Mouse (Mus musculus) lung, embryonic 16.5 days (tissue): ENCODE measurements around the gene Ptpru. TPM values are rescaled to one million over a fixed set of nuclear protein-coding genes. Genes with fewer than 3 reads are reported as not detected.

Experiments used
- ATAC-seq: fragments of 200-750 bp; cut with Nextera tagmentation; 2 replicates; pipeline ENCODE4 v1.8.0; 2017; ENCODE audit warnings: low read depth, mild to moderate bottlenecking, moderate library complexity
- H3K27ac ChIP-seq: fragments of 300-500 bp; sonication (generic); 2 replicates; pipeline ENCODE4 v1.5.1; 2014; ENCODE audit warnings: mild to moderate bottlenecking, control low read depth, low read length
- H3K27me3 ChIP-seq: fragments of 300-500 bp; sonication (generic); 2 replicates; pipeline ENCODE4 v1.6.1; 2014; ENCODE audit warnings: low read depth, low read length, mixed read lengths; ENCODE audit not compliant: control insufficient read depth, insufficient read depth
- H3K36me3 ChIP-seq: fragments of 300-500 bp; sonication (generic); 2 replicates; pipeline ENCODE4 v1.6.1; 2014; ENCODE audit warnings: low read length; ENCODE audit not compliant: control insufficient read depth, insufficient read depth
- H3K4me1 ChIP-seq: fragments of 300-500 bp; sonication (generic); replicated peaks from 2 replicates; pipeline ENCODE4 v1.6.1; 2014; ENCODE audit warnings: low read length, mixed read lengths; ENCODE audit not compliant: control insufficient read depth, insufficient read depth
- H3K4me2 ChIP-seq: fragments of 300-500 bp; sonication (generic); 2 replicates; pipeline ENCODE4 v1.6.1; 2014; ENCODE audit warnings: low read depth, low read length, control low read depth
- H3K4me3 ChIP-seq: fragments of 300-500 bp; sonication (generic); 2 replicates; pipeline ENCODE4 v1.5.1; 2014; ENCODE audit warnings: mild to moderate bottlenecking, low read length, control low read depth
- H3K9ac ChIP-seq: fragments of 300-500 bp; sonication (generic); 2 replicates; pipeline ENCODE4 v1.6.1; 2014; ENCODE audit warnings: low read length, control low read depth
- H3K9me3 ChIP-seq: fragments of 300-500 bp; sonication (generic); 2 replicates; pipeline ENCODE4 v1.6.1; 2016; ENCODE audit warnings: low read length; ENCODE audit not compliant: control insufficient read depth
- WGBS: fragments of 180-500 bp; shearing (Covaris S2); extraction: QIAGEN DNeasy Blood & Tissue Kit; methylation state at CpG from one replicate; pipeline ENCODE4 v1.1.7; 2014; 5-methylcytosine and 5-hydroxymethylcytosine counted together
- polyA plus RNA-seq: library from polyadenylated mRNA; unstranded; fragments of >200 nt; fragmentation: Nextera tagmentation; extraction: Ambion mirVana; gene quantifications from 2 replicates; pipeline ENCODE4 v1.2.1, GENCODE M21; 2015

Gene Ptpru
- polyA plus RNA-seq, 1 experiment from 2014 or later: 14.1 TPM

- no peaks in the 10 kb centered on the region for H3K9me3 ChIP-seq
- under 1% methylated on average over 37 of the region's 37 CpGs for WGBS
- peak within 1 kb of the TSS; percentile 79 for H3K4me3 ChIP-seq
- ATAC-seq: peak; percentile 91
- peaks cover 6% of the 10 kb centered on the region for H3K27me3 ChIP-seq
- peaks cover 17% of the 10 kb centered on the region for H3K4me1 ChIP-seq
- peak within 1 kb of the TSS; percentile 59 for H3K4me2 ChIP-seq
- peak within 1 kb of the TSS; percentile 65 for H3K9ac ChIP-seq
- H3K36me3 ChIP-seq: no peaks in the 10 kb centered on the region
- no peak within 1 kb of the TSS for H3K27ac ChIP-seq
These were observed 5.2 kb upstream of the Ptpru start, which contains the start of gene Mecr for GRCm38 (mm10) chr4:131843290-131843743. TSS of gene Mecr (plus strand) at chr4:131843470.

GRCm38 (mm10) chr4:131836891-131837491 lies 1.1 kb downstream of the Ptpru start:
- WGBS: under 1% methylated on average over 75 of the region's 76 CpGs
- Histone ChIP-seq H3K4me3 (peak overlapping the region; percentile 60), H3K9ac (peak overlapping the region; percentile 73), H3K4me2 (peak overlapping the region; percentile 84), H3K27me3 (peaks cover 17% of the 10 kb centered on the region), H3K36me3 (no peaks in the 10 kb centered on the region), H3K9me3 (no peaks in the 10 kb centered on the region), H3K4me1 (peaks cover 11% of the 10 kb centered on the region), H3K27ac (no peak overlapping the region)
- ATAC-seq: peak; percentile 27

GRCm38 (mm10) chr4:131836351-131836881 lies 1.7 kb downstream of the Ptpru start:
- Histone ChIP-seq H3K9me3 (no peaks in the 10 kb centered on the region), H3K36me3 (no peaks in the 10 kb centered on the region), H3K4me1 (peaks cover 11% of the 10 kb centered on the region), H3K27ac (no peak overlapping the region), H3K4me3 (peak overlapping the region; percentile 60), H3K9ac (peak overlapping the region; percentile 73), H3K27me3 (peaks cover 16% of the 10 kb centered on the region), H3K4me2 (peak overlapping the region; percentile 84)
- WGBS: 2% methylated on average over 39 of the region's 39 CpGs
- ATAC-seq: peak; percentile 18

- Histone ChIP-seq H3K4me1 (peaks cover 11% of the 10 kb centered on the region), H3K9ac (no peak overlapping the region), H3K4me3 (no peak overlapping the region), H3K27ac (no peak overlapping the region), H3K36me3 (no peaks in the 10 kb centered on the region), H3K4me2 (no peak overlapping the region), H3K9me3 (no peaks in the 10 kb centered on the region), H3K27me3 (peaks cover 12% of the 10 kb centered on the region)
- WGBS: 27% methylated on average over 9 of the region's 9 CpGs
- no peak for ATAC-seq
These were observed 4.0 kb downstream of the Ptpru start for GRCm38 (mm10) chr4:131833971-131834609.

GRCm38 (mm10) chr4:131832759-131833407 lies 5.2 kb downstream of the Ptpru start:
- H3K9ac ChIP-seq: no peak overlapping the region
- H3K9me3 ChIP-seq: no peaks in the 10 kb centered on the region
- H3K4me2 ChIP-seq: no peak overlapping the region
- H3K27ac ChIP-seq: no peak overlapping the region
- no peak for ATAC-seq
- H3K4me3 ChIP-seq: no peak overlapping the region
- H3K27me3 ChIP-seq: peaks cover 12% of the 10 kb centered on the region
- no peaks in the 10 kb centered on the region for H3K36me3 ChIP-seq
- peaks cover 7% of the 10 kb centered on the region for H3K4me1 ChIP-seq
- WGBS: 79% methylated on average over 3 of the region's 3 CpGs

- ATAC-seq: peak; percentile 37
These were observed 6.5 kb downstream of the Ptpru start for GRCm38 (mm10) chr4:131831546-131832045.

GRCm38 (mm10) chr4:131829123-131829522 lies 9.0 kb downstream of the Ptpru start:
- ATAC-seq: no peak
- 66% methylated on average over 8 of the region's 8 CpGs for WGBS
- H3K4me1 ChIP-seq: no peaks in the 10 kb centered on the region; the same call in none of the 2 replicates
- no peaks in the 10 kb centered on the region for H3K36me3 ChIP-seq
- no peak overlapping the region for H3K9ac ChIP-seq
- H3K27me3 ChIP-seq: no peaks in the 10 kb centered on the region
- H3K4me3 ChIP-seq: no peak overlapping the region
- no peaks in the 10 kb centered on the region for H3K9me3 ChIP-seq
- H3K27ac ChIP-seq: no peak overlapping the region
- no peak overlapping the region for H3K4me2 ChIP-seq

More at GRCm38 (mm10) chr4:131831546-131832045, 6.5 kb downstream of the Ptpru start:
- Histone ChIP-seq H3K36me3 (no peaks in the 10 kb centered on the region), H3K9ac (no peak overlapping the region), H3K4me3 (no peak overlapping the region), H3K27ac (no peak overlapping the region), H3K4me1 (peaks cover 4% of the 10 kb centered on the region), H3K9me3 (no peaks in the 10 kb centered on the region), H3K4me2 (no peak overlapping the region), H3K27me3 (peaks cover 12% of the 10 kb centered on the region)
- 54% methylated on average over 5 of the region's 5 CpGs for WGBS

GRCm38 (mm10) chr4:131826905-131827304 lies 11.2 kb downstream of the Ptpru start:
- H3K27me3 ChIP-seq: no peaks in the 10 kb centered on the region
- no peak overlapping the region for H3K27ac ChIP-seq
- H3K4me3 ChIP-seq: no peak overlapping the region
- H3K4me1 ChIP-seq: no peaks in the 10 kb centered on the region; the same call in none of the 2 replicates
- no peak overlapping the region for H3K4me2 ChIP-seq
- peak; percentile 72 for ATAC-seq
- 14% methylated on average over 6 of the region's 6 CpGs for WGBS
- no peaks in the 10 kb centered on the region for H3K9me3 ChIP-seq
- no peaks in the 10 kb centered on the region for H3K36me3 ChIP-seq
- no peak overlapping the region for H3K9ac ChIP-seq

GRCm38 (mm10) chr4:131825830-131826229 lies 12.3 kb downstream of the Ptpru start:
- 35% methylated on average over 8 of the region's 8 CpGs for WGBS
- ATAC-seq: no peak
- no peaks in the 10 kb centered on the region for H3K27me3 ChIP-seq
- H3K27ac ChIP-seq: no peak overlapping the region
- no peak overlapping the region for H3K4me2 ChIP-seq
- no peak overlapping the region for H3K9ac ChIP-seq
- H3K36me3 ChIP-seq: no peaks in the 10 kb centered on the region
- no peaks in the 10 kb centered on the region; the same call in none of the 2 replicates for H3K4me1 ChIP-seq
- no peak overlapping the region for H3K4me3 ChIP-seq
- no peaks in the 10 kb centered on the region for H3K9me3 ChIP-seq
